Mouse (Mus musculus): ENCODE measurements at regions not wholly inside any gene's neighbourhood (a gene's known extent, or its start where the extent isn't known, plus 50 kb on each side); places are given as distances from the start of the nearest gene placed in this dataset.
A peak's percentile ranks its signal among the peaks of the same experiment; 100 is the strongest.

GRCm38 (mm10) chr8:8826801-8827200 lies 136.5 kb upstream of the Arglu1 start:
- DNase-seq = no peak

DNA sequence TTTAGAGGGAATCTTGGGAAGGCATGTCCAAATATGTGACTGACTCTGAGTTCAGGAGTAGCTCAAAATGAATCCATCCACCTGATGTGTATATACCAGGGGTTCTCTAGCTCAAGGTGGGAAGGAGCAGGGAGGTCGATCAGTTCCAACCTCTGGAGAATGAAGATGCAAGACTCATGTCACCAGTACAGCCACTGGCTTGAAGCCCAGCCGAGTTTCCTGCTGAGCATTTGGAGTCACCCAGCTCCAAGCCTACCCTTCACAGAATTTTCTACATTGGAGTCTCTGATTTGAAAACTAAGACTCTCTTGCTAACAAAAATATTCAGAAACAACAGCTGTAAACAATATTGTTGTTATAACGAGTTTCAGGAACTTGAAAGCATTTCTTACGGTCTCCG lies 134.6 kb upstream of the Arglu1 start:
- no peak for DNase-seq

DNA sequence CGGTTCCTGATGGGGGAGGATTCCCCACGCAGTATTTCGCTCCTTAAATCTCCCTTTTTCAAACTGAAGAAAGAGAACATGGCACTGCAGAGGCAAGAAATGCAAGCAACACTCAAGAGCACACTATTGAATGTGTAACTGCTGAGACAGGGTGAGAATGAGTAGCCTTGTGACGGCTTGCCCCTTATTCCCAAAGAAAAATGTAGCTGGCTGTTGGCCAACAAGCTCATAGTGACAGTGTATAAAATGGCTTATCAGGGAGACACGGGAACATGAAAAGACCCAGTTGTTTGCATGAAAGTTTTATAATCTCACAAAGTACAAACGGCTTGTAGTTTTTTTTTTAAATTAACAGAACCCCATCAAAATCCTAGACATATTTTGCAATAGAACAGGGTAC lies 130.8 kb upstream of the Arglu1 start:
- DNase-seq = no peak

- no peak for DNase-seq
Observed at GRCm38 (mm10) chr8:8820614-8821013, 130.3 kb upstream of the Arglu1 start.

DNA sequence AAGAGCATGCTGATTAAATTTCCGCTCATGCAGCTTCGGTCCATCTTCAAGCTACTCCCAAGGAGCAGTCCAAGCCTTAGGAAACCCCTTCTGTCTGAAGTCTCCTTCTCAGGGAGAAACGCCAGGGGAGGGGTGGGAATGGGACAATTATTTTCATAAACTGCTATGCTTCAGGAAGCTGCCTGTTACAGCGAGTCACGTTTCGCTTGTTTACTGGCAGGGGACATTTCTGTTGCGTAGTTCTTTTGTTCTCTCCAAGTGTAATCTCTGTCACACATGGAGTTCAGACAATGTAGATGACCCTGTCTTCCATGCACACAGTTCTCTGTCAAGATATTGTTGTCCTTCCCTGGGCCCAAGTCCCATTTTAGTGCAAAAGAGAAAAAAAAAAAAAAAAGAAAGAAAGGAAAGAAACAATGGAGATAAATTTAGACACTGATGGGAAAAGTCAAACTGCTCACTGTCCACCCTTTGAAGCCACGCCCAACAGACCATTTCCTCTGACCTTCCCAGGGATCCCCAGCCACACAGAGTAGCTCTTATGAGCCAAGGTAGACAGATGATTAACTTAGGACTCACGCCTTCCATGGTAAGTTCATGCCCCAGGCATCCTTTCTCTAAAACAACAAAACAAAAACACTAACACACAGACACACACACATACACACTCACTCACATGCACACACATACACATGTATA lies 129.1 kb upstream of the Arglu1 start:
- no peak for DNase-seq

DNA sequence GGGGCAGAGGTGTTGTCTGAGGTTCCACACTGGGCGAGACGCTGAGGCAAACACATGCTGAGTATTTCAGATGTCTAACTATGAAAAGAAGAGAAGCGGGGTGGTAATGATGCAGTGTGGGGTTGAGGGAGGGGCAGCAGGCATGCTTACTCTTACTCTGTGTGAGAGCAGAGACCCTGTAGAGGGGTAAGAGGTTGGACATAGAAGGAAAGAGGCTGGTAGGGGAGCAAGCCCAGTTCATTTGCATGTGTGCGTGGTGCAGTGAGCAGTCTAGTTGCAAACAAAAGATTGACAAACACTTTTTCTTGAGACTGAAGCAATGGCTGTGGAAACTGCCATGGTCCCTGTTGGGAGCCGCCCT lies 122.5 kb upstream of the Arglu1 start:
- DNase-seq = no peak

DNA sequence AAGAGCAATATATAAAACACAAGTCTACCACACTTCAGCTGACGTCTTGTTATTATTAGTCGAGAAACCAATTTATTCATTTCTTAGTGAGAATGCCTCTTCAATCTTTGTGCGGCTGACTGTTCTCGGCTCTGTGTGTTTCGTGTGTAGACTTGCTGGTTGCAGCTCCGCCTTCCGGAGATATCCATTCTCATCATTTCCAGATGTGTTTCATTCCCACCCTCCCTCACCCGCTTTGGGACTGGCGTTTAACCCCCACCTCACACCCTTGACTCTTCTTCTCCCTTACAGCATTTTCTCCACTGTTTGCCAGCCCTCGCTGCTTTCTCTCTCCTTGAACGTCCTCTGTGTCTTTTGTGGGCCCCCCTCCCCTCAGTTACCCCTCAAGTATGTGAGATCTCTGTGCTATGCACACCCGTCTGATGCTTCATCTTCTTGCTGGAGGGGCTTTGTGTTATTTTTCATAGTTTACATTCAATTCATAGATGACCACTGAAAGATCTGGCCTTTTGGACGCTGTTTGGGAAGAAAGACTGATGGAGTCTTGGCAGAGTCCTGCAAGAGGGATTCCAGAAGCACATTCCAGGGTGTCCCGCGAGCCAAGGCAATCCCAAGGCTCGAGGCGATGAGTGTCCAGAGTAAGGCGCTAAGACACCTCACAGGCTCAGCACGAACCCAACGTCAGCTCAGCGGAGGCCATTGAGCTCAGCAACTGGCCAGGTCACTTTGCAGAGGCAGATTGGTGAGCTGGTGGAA lies 121.9 kb upstream of the Arglu1 start:
- DNase-seq = no peak

DNA sequence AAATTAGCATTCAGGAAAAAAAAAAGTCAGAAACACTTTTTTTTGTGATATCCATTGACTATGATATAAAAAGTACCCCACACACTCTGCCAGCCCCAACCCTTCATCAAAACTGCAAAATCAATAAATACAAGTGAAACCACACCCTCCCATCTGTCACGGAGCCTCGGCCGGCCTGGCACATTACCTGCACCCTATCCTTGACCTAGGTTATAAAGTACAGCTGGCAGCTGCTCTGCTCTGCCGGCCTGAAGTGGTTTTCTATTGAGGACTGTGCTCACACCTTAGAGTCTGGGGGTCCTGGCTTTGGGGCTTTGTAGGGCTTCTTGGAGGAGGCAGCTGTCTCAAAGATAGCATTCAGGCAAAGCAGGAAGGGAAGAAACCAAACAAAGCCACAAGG lies 120.6 kb upstream of the Arglu1 start:
- DNase-seq = no peak

DNA sequence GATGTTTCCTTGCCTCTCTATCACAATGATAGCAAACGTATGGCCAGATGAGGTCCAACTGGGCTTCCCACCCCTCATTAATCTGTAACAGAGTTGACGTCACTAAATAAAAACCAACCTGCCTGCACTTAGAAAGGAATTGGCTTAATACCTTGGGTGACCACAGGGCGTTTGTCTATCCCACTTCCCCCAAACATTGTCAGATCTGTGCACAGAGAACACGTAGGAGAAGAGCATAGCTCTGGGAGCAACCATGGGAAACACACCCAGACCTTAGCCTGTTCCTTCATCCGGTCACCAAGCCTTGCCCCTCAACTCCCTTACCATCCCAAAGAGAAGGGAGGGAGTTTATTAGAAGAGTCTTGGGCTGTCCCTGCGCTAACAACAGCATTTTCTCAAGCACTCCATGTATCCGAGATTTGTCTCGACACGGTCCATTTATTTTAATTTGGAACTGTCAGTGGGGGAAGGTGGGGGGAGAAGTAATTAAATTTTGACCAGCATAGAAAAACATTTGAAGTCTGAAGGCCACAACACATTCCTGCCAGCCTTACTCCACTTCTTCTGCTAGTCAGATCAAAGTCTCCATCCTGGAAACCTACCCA lies 119.6 kb upstream of the Arglu1 start:
- DNase-seq = no peak

GRCm38 (mm10) chr8:8809349-8809748 lies 119.0 kb upstream of the Arglu1 start:
- no peak for DNase-seq

- no peak for DNase-seq
Observed at GRCm38 (mm10) chr8:8802761-8803340, 112.5 kb upstream of the Arglu1 start.

GRCm38 (mm10) chr8:8802317-8802716 lies 112.0 kb upstream of the Arglu1 start:
- no peak for DNase-seq

- DNase-seq = no peak
Observed at GRCm38 (mm10) chr8:8801578-8801977, 111.3 kb upstream of the Arglu1 start.

DNA sequence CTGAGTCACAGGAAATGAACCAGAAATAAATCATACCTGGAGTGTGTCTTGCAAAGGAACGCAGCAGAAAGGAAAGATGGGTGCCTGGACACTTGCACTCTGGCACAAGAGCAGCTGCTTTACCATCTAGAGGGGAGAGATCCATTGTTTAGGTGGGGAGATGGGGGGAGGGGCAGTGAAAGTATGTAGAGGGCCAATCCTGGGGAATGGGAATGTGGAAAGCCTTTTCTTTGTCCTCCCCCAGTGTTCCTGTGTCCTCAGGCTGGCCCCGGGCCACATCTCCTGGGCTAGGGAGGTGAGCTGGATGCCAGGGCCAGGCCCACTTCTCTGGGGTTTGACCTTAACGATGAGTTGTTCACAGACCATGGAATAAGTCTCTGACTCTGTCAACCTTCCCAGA lies 107.2 kb upstream of the Arglu1 start:
- no peak for DNase-seq

- no peak for DNase-seq
Observed at GRCm38 (mm10) chr8:8796951-8797350, 106.6 kb upstream of the Arglu1 start.

DNA sequence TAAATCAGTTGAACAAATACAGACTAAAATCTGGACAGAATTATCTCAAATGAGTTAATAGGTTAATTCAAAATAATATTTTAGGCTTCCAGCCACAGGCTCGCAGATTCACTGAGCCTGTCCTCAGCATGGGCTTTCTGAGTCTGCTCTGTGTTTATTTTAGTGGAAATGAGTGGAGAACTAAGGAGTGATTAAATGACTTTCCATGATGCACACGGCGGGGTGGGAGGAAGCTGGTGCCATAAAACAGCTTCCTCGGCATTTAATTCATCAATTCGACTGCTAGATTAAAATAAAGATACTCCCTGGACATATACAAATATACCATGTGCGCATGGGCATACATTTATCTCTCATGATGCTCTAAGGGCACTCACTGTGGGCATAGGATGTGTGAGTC lies 104.4 kb upstream of the Arglu1 start:
- no peak for DNase-seq

DNA sequence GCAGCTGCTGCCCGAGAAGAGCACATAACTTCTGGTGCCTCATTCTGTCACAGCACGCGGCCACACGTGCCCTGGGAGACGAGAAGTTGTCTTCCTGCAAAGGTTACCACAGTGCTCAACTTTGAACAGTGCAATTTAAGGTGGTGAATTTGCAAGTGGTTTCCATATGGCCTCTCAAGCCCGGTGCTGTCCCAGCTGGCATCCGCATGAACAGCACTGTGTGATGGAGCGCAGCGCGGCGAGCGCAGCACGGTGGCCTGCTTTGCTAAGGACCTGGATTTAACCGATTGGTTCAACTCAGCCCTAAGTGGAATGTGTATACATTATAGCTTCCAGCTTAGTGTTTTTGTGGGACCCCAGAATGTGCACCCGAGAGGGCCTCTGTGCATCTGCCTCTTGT lies 89.6 kb upstream of the Arglu1 start:
- DNase-seq = no peak

DNA sequence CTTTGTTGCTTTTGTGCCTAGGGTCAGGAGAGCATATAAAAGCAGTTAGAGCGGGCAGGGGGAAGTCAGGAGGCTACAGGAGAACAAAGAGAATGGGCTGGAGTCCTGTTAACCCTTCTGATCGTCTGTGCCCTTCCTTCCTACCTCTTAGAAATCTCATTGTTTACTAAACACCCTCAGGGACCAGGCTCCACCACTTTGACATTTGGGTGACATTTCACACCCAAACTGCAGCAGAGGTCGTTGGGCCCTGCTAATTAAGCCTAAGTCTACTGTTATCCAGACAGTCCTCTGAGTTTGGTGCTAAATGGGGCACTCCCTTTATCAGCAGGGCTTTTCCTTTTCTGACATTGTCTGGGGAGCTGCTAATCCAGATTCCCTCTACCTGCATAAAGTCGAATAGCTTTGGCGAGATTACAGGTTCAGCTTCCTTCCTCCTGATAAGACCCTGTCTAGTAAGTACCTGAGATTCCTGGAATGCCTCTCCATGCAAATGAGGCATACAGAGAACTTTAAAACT lies 84.2 kb upstream of the Arglu1 start:
- DNase-seq = no peak

GRCm38 (mm10) chr8:8772424-8772823 lies 82.1 kb upstream of the Arglu1 start:
- DNase-seq = no peak

DNA sequence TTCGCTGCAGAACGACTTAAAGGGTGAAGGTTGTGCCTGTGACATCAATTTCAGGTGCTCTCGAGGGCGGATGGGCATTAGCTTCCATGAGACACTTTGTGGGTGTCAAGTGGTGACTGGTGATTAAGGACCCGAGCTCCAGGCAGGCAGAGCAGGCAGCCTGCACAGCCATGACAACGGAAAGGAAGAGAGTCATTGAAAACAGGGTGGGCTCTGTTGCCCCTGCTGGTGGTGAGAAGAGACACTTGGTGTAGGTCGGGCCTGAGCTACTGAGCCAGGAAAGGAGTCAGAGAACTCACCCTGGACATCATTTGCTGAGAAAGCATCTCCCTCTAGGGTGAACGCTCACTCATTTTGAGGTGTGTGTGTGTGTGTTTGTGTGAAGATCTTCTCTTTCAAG lies 80.1 kb upstream of the Arglu1 start:
- DNase-seq = peak; percentile 45

GRCm38 (mm10) chr8:8762354-8762753 lies 72.0 kb upstream of the Arglu1 start:
- DNase-seq = no peak

DNA sequence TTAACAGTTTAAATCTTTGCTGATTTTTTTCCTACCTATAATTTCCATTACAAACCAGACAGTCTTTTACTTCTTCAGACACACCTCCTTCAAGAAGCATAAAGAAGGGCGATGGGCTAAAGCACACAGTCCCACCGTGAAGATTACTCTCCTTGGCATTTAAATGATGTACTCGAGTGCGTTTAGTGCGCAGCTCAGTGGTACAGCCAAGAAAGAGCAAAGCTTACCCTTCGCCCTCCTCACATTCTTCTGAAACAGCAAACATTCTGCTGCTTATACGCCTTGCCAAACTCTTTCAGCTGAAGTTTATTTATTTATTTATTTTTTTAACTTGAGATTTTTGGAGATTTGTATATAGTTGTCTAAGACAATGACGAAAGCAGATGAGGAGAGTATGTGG lies 68.0 kb upstream of the Arglu1 start:
- DNase-seq = no peak

- no peak for DNase-seq
Observed at GRCm38 (mm10) chr8:8751208-8751607, 60.9 kb upstream of the Arglu1 start.

DNA sequence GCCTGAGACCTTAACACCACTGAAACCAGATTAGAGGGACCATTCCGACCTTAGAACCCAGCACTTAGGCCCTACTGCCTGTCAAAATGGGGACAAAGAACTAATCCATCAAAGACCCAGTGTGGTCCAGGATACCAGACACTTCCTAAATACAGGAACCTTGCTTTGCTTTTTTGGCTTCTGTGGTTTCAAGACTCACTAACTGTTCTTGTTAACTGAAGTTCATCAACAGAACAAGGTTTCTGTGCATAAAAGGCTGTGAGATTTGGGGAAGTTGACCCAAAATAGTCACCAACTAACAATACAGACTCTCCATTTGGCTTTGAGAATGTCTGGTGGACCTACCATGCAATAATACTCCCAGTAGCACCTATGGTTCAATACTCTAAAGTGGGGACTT lies 56.4 kb upstream of the Arglu1 start:
- no peak for DNase-seq
